Mouse (Mus musculus): ENCODE data around the gene Timm8b. TPM values are rescaled to one million over a fixed set of nuclear protein-coding genes. Genes with fewer than 3 reads are reported as not detected.

Timm8b gene
- polyA plus RNA-seq (2014; fragmentation: Nextera tagmentation; extraction: Ambion mirVana) = 292 and 318 TPM in 2 replicates

- ATAC-seq (replicated peaks; ENCODE audit: insufficient number of reproducible peaks, low FRiP score, low TSS enrichment) = peak; percentile 94
- Histone ChIP-seq H3K36me3 (ENCODE audit: control insufficient read depth, insufficient read depth, low read length) (peaks cover 20% of the 10 kb centered on the region), H3K27ac (ENCODE audit: low read depth, low read length) (peak within 1 kb of the TSS; percentile 85), H3K4me3 (ENCODE audit: low read depth, low read length) (peak within 1 kb of the TSS; percentile 83), H3K9me3 (replicated peaks; ENCODE audit: control insufficient read depth, low read length) (no peaks in the 10 kb centered on the region), H3K4me1 (ENCODE audit: control insufficient read depth, insufficient read depth, low read length) (peaks cover 22% of the 10 kb centered on the region), H3K9ac (ENCODE audit: low read depth, low read length) (peak within 1 kb of the TSS; percentile 96), H3K4me2 (peak within 1 kb of the TSS; percentile 81), H3K27me3 (ENCODE audit: control insufficient read depth, insufficient read depth, low read length) (no peaks in the 10 kb centered on the region)
- under 1% methylated on average over 48 of the region's 48 CpGs for WGBS (ENCODE audit: insufficient replicate concordance)
Measured at GRCm38 (mm10) chr9:50603189-50603997, at the start of gene Timm8b, which contains the start of gene Sdhd. Gene Timm8b, plus strand, starts transcription at chr9:50603910. Gene Sdhd, minus strand, starts transcription at chr9:50603812.

DNA sequence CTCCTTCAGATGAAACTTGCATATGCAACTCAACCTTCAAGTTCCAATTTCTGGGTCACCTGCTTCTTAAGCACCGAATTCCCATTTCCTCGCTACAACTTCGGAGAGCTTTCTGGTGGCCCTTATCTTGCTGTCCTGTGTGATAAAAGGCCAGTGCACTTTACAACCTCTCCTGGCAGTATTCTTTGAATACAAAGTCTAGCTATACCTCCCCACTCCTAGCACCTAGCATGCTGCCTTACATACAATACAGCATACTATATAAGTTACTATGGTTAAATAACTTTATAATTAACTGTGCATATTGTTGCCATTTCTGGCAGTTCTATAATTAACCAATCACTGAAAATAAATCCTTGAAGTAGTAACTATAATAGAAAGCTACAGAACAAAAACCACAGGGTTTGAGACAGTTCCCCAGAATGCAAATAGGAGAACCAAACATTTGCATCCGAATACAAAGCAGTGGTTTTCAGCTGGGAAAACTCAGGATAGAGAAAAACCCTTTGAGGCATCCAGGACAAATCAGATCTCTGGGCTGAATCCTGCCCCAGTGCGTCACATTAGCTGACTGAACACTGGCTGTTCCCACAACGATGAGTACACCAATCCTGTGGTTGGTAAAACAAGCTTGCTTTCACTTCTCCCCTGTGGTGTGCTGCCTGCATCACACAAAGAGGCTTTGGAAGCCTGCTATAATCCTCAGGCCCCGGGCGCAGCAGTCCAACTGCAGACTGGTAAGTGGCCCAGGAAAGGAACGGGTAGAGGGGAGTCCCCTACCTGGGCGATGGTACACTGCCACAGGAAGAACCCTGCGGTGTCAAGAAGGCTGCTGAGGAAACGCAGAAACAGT lies 49.2 kb upstream of the Timm8b start, which contains the start of gene Il18:
TSS of gene Il18 (plus strand) at position 587 of the 853 bp plus-strand sequence.
- Histone ChIP-seq H3K36me3 (ENCODE audit: control insufficient read depth, insufficient read depth, low read length) (no peaks in the 10 kb centered on the region), H3K9ac (ENCODE audit: low read depth, low read length) (no peak within 1 kb of the TSS), H3K27me3 (ENCODE audit: control insufficient read depth, insufficient read depth, low read length) (no peaks in the 10 kb centered on the region; the same call in 1 of the 2 replicates), H3K4me3 (ENCODE audit: low read depth, low read length) (no peak within 1 kb of the TSS), H3K9me3 (replicated peaks; ENCODE audit: control insufficient read depth, low read length) (no peaks in the 10 kb centered on the region), H3K4me2 (peak within 1 kb of the TSS; percentile 42), H3K27ac (ENCODE audit: low read depth, low read length) (no peak within 1 kb of the TSS; the same call in 1 of the 2 replicates), H3K4me1 (ENCODE audit: control insufficient read depth, insufficient read depth, low read length) (no peaks in the 10 kb centered on the region)
- WGBS (ENCODE audit: insufficient replicate concordance) = 24% methylated on average over 12 of the region's 12 CpGs
- ATAC-seq (replicated peaks; ENCODE audit: insufficient number of reproducible peaks, low FRiP score, low TSS enrichment) = no peak

DNA sequence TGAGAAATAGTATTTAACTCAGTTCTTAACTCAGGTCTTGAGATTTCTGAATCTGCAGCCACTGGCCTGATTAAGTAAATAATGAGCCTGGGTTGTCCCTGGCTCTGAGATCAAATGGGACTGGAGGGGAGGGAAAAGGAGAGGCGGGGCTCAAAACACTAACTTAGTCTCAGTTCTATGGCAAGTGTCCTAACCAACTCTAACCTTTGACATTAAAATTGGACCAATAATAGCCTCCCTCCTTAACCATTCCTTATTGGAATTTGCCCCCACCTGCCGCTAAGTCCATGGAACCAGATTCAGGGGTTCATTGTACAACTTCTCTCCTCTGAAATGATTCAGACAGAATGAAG lies 48.6 kb upstream of the Timm8b start, which contains the start of gene Bco2:
TSS of gene Bco2 (minus strand) at position 88 of the 353 bp plus-strand sequence.
- no peak within 1 kb of the TSS for H3K4me3 ChIP-seq (ENCODE audit: low read depth, low read length)
- H3K27ac ChIP-seq (ENCODE audit: low read depth, low read length) = no peak within 1 kb of the TSS; the same call in 1 of the 2 replicates
- H3K9ac ChIP-seq (ENCODE audit: low read depth, low read length) = no peak within 1 kb of the TSS
- H3K36me3 ChIP-seq (ENCODE audit: control insufficient read depth, insufficient read depth, low read length) = no peaks in the 10 kb centered on the region
- H3K4me2 ChIP-seq = peak within 1 kb of the TSS; percentile 42
- H3K9me3 ChIP-seq (replicated peaks; ENCODE audit: control insufficient read depth, low read length) = no peaks in the 10 kb centered on the region
- H3K27me3 ChIP-seq (ENCODE audit: control insufficient read depth, insufficient read depth, low read length) = no peaks in the 10 kb centered on the region; the same call in 1 of the 2 replicates
- WGBS (ENCODE audit: insufficient replicate concordance) = 48% methylated on average over 2 of the region's 2 CpGs
- no peaks in the 10 kb centered on the region for H3K4me1 ChIP-seq (ENCODE audit: control insufficient read depth, insufficient read depth, low read length)
- no peak for ATAC-seq (replicated peaks; ENCODE audit: insufficient number of reproducible peaks, low FRiP score, low TSS enrichment)

- no peaks in the 10 kb centered on the region for H3K9me3 ChIP-seq (replicated peaks; ENCODE audit: control insufficient read depth, low read length)
Measured at GRCm38 (mm10) chr9:50561145-50561917, 42.4 kb upstream of the Timm8b start, which contains the start of gene Tex12. Gene Tex12, minus strand, starts transcription at chr9:50561325.

DNA sequence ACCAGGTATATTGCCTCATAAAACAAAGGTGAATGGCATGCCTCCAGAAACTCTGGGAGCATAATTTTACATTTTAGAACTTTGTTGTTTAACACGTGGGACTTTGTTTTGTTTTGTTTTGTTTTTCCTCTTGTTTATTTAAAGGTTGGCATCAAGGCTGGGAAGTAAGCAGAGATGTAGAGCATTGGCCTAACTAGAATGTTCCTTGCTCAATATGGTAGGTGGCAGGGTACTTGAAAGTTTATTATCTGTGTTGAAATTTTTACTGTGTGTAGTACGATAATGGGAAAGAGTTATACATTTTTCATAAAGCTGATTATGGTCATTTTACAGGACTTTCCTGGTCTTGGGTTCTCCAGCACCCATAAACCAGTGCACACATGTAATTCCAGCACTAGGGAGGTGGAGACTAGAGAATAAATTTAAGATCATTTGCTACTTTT lies 41.8 kb upstream of the Timm8b start:
- Histone ChIP-seq H3K4me3 (ENCODE audit: low read depth, low read length) (no peak overlapping the region), H3K9ac (ENCODE audit: low read depth, low read length) (no peak overlapping the region), H3K27me3 (ENCODE audit: control insufficient read depth, insufficient read depth, low read length) (no peaks in the 10 kb centered on the region; the same call in 1 of the 2 replicates), H3K4me1 (ENCODE audit: control insufficient read depth, insufficient read depth, low read length) (no peaks in the 10 kb centered on the region), H3K36me3 (ENCODE audit: control insufficient read depth, insufficient read depth, low read length) (no peaks in the 10 kb centered on the region), H3K27ac (ENCODE audit: low read depth, low read length) (no peak overlapping the region), H3K4me2 (no peak overlapping the region), H3K9me3 (replicated peaks; ENCODE audit: control insufficient read depth, low read length) (no peaks in the 10 kb centered on the region)
- 73% methylated on average over 2 of the region's 2 CpGs for WGBS (ENCODE audit: insufficient replicate concordance)
- no peak for ATAC-seq (replicated peaks; ENCODE audit: insufficient number of reproducible peaks, low FRiP score, low TSS enrichment)

More at GRCm38 (mm10) chr9:50561145-50561917, 42.4 kb upstream of the Timm8b start, which contains the start of gene Tex12:
- H3K4me1 ChIP-seq (ENCODE audit: control insufficient read depth, insufficient read depth, low read length) = no peaks in the 10 kb centered on the region
- H3K4me2 ChIP-seq = no peak within 1 kb of the TSS
- WGBS (ENCODE audit: insufficient replicate concordance) = 75% methylated on average over 38 of the region's 38 CpGs
- no peak for ATAC-seq (replicated peaks; ENCODE audit: insufficient number of reproducible peaks, low FRiP score, low TSS enrichment)
- H3K27me3 ChIP-seq (ENCODE audit: control insufficient read depth, insufficient read depth, low read length) = no peaks in the 10 kb centered on the region; the same call in 1 of the 2 replicates
- H3K27ac ChIP-seq (ENCODE audit: low read depth, low read length) = no peak within 1 kb of the TSS
- no peak within 1 kb of the TSS for H3K9ac ChIP-seq (ENCODE audit: low read depth, low read length)
- H3K4me3 ChIP-seq (ENCODE audit: low read depth, low read length) = no peak within 1 kb of the TSS
- H3K36me3 ChIP-seq (ENCODE audit: control insufficient read depth, insufficient read depth, low read length) = no peaks in the 10 kb centered on the region

- Histone ChIP-seq H3K9me3 (replicated peaks; ENCODE audit: control insufficient read depth, low read length) (no peaks in the 10 kb centered on the region), H3K27me3 (ENCODE audit: control insufficient read depth, insufficient read depth, low read length) (no peaks in the 10 kb centered on the region), H3K4me3 (ENCODE audit: low read depth, low read length) (no peak overlapping the region), H3K4me2 (no peak overlapping the region), H3K9ac (ENCODE audit: low read depth, low read length) (no peak overlapping the region), H3K27ac (ENCODE audit: low read depth, low read length) (no peak overlapping the region), H3K36me3 (ENCODE audit: control insufficient read depth, insufficient read depth, low read length) (no peaks in the 10 kb centered on the region), H3K4me1 (ENCODE audit: control insufficient read depth, insufficient read depth, low read length) (no peaks in the 10 kb centered on the region)
- WGBS (ENCODE audit: insufficient replicate concordance) = 74% methylated on average over 7 of the region's 7 CpGs
- ATAC-seq (replicated peaks; ENCODE audit: insufficient number of reproducible peaks, low FRiP score, low TSS enrichment) = no peak
Measured at GRCm38 (mm10) chr9:50565173-50565572, 38.5 kb upstream of the Timm8b start.

DNA sequence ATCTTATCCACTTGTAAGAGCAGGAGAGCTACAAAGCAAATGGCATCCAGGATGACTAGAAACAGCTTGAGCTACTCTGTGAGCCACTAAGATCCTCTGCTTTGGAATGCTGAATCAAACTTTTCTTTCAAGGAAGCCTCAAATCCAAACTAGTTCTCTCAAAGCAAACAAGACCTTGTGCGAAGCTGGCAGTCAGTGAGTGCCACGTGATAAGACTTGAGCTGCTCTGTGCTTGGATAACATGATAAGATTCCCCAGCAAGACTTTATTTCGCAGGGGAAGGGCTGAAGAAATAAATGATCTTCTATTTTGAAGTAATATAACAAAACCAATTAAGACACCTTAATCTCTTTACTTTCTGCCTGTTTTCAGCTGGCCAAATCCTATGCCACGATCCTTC lies 37.8 kb upstream of the Timm8b start:
- Histone ChIP-seq H3K27ac (ENCODE audit: low read depth, low read length) (no peak overlapping the region), H3K9ac (ENCODE audit: low read depth, low read length) (no peak overlapping the region), H3K27me3 (ENCODE audit: control insufficient read depth, insufficient read depth, low read length) (no peaks in the 10 kb centered on the region), H3K4me2 (no peak overlapping the region), H3K4me3 (ENCODE audit: low read depth, low read length) (no peak overlapping the region), H3K4me1 (ENCODE audit: control insufficient read depth, insufficient read depth, low read length) (no peaks in the 10 kb centered on the region), H3K36me3 (ENCODE audit: control insufficient read depth, insufficient read depth, low read length) (no peaks in the 10 kb centered on the region), H3K9me3 (replicated peaks; ENCODE audit: control insufficient read depth, low read length) (no peaks in the 10 kb centered on the region)
- ATAC-seq (replicated peaks; ENCODE audit: insufficient number of reproducible peaks, low FRiP score, low TSS enrichment) = no peak
- 30% methylated on average over 4 of the region's 4 CpGs for WGBS (ENCODE audit: insufficient replicate concordance)

DNA sequence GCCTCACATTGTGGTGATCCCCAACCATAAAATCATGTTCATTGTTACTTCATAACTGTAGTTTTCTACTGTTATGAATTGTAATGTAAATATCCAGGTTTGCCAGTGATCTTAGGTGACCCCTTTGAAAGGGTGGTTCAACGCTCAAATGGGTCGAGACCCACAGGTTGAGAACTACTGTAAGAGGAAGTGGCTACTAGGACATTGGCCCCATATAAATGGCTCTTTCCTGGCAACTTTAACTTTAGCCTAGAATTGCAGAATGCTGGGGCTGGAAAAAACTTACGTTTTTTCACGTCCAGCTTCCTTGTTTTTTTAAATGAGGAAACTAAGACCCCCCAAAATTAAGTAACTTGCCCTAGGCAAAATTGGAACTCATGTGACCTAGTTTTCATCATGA lies 36.3 kb upstream of the Timm8b start:
- H3K9me3 ChIP-seq (replicated peaks; ENCODE audit: control insufficient read depth, low read length) = no peaks in the 10 kb centered on the region
- H3K27me3 ChIP-seq (ENCODE audit: control insufficient read depth, insufficient read depth, low read length) = no peaks in the 10 kb centered on the region
- H3K4me3 ChIP-seq (ENCODE audit: low read depth, low read length) = no peak overlapping the region
- ATAC-seq (replicated peaks; ENCODE audit: insufficient number of reproducible peaks, low FRiP score, low TSS enrichment) = no peak
- 77% methylated on average over 4 of the region's 4 CpGs for WGBS (ENCODE audit: insufficient replicate concordance)
- no peak overlapping the region for H3K9ac ChIP-seq (ENCODE audit: low read depth, low read length)
- no peak overlapping the region for H3K27ac ChIP-seq (ENCODE audit: low read depth, low read length)
- no peaks in the 10 kb centered on the region for H3K36me3 ChIP-seq (ENCODE audit: control insufficient read depth, insufficient read depth, low read length)
- no peak overlapping the region for H3K4me2 ChIP-seq
- H3K4me1 ChIP-seq (ENCODE audit: control insufficient read depth, insufficient read depth, low read length) = no peaks in the 10 kb centered on the region

Measured in heart, embryonic 11.5 days (tissue).